Comparison of ENCODE assay signal across 9 mouse cellular contexts in genomic region chr13:112354109-112354867, GRCm38 (mm10).
DNase-seq lines count a peak whose midpoint lies in the region; ATAC-seq and TF ChIP-seq lines count a peak whose summit lies in the region.
"Had no signal": no experiment of that assay in that cellular context is flagged by ENCODE, and none has a peak within 500 bp of the region (broad histone marks: within the 10 kb centered on the region; RNA-seq: fewer than 3 reads in every experiment).

No protein-coding gene starts in this region.

- DNase-seq in kidney, adult 2 months = peak; percentile 76
- no peak for DNase-seq in kidney, postnatal 4 days
- peak; percentile 11 for DNase-seq in Muller cell, postnatal 12 days (ENCODE audit: inconsistent ontology term)
- DNase-seq in forebrain, embryonic 11.5 days (ENCODE audit: low spot score) = peak; percentile 46
- peak; percentile 53 for DNase-seq in hindbrain, postnatal 0 days (ENCODE audit: low spot score)
- DNase-seq in left cerebral cortex, postnatal 4 days = no peak
- DNase-seq in cerebellum, postnatal 10 days = no peak
- DNase-seq: liver had no signal

- H3K9ac ChIP-seq in forebrain, embryonic 11.5 days (ENCODE audit: low read length) = no peak overlapping the region
- no peak overlapping the region for H3K9ac ChIP-seq in hindbrain, postnatal 0 days (replicated peaks; ENCODE audit: low read length)
- H3K9ac ChIP-seq in intestine, postnatal 0 days (ENCODE audit: low read depth, low read length) = no peak overlapping the region

- TF ChIP-seq CTCF in kidney, adult 2 months (conservative IDR thresholded peaks at IDR 0.05; ENCODE audit: insufficient read depth, insufficient read length, low read depth, low read length) = no peak
- no peak for TF ChIP-seq CTCF in hindbrain, postnatal 0 days (IDR thresholded peaks at IDR 0.05; ENCODE audit: low read depth)
- TF ChIP-seq CTCF in intestine, postnatal 0 days (IDR thresholded peaks at IDR 0.05; ENCODE audit: low read depth) = no peak

- no peak overlapping the region for H3K27ac ChIP-seq in kidney, adult 2 months (ENCODE audit: insufficient read depth, low read depth, low read length)
- H3K27ac ChIP-seq in forebrain, embryonic 11.5 days (ENCODE audit: low read depth, low read length) = no peak overlapping the region
- H3K27ac ChIP-seq in hindbrain, postnatal 0 days = no peak overlapping the region
- no peak overlapping the region for H3K27ac ChIP-seq in intestine, postnatal 0 days (ENCODE audit: low read depth, low read length)

- 33% methylated on average over 6 of the region's 6 CpGs for WGBS in kidney, adult 2 months
- WGBS in forebrain, embryonic 11.5 days = 30% methylated on average over 6 of the region's 6 CpGs
- 26% methylated on average over 6 of the region's 6 CpGs for WGBS in hindbrain, postnatal 0 days
- 48% methylated on average over 6 of the region's 6 CpGs for WGBS in intestine, postnatal 0 days

- H3K27me3 ChIP-seq in kidney, adult 2 months (replicated peaks; ENCODE audit: control insufficient read depth, insufficient read depth, low read length) = no peaks in the 10 kb centered on the region
- H3K27me3 ChIP-seq in forebrain, embryonic 11.5 days (ENCODE audit: control insufficient read depth, insufficient read depth, low read length) = no peaks in the 10 kb centered on the region
- H3K27me3 ChIP-seq in hindbrain, postnatal 0 days (ENCODE audit: insufficient read depth, low read length) = no peaks in the 10 kb centered on the region
- H3K27me3 ChIP-seq in intestine, postnatal 0 days (replicated peaks; ENCODE audit: control insufficient read depth, insufficient read depth, low read length) = no peaks in the 10 kb centered on the region

- no peaks in the 10 kb centered on the region for H3K36me3 ChIP-seq in kidney, adult 2 months (ENCODE audit: control insufficient read depth, insufficient read depth, low read length)
- no peaks in the 10 kb centered on the region for H3K36me3 ChIP-seq in forebrain, embryonic 11.5 days (ENCODE audit: control insufficient read depth, insufficient read depth, low read length)
- no peaks in the 10 kb centered on the region for H3K36me3 ChIP-seq in hindbrain, postnatal 0 days (ENCODE audit: insufficient read depth, low read length)
- no peaks in the 10 kb centered on the region for H3K36me3 ChIP-seq in intestine, postnatal 0 days (ENCODE audit: control insufficient read depth, insufficient read depth)

- peaks cover 9% of the 10 kb centered on the region; the same call in 1 of the 2 replicates for H3K4me1 ChIP-seq in kidney, adult 2 months (ENCODE audit: control insufficient read depth, insufficient read depth, low read length)
- peaks cover 5% of the 10 kb centered on the region; the same call in 1 of the 2 replicates for H3K4me1 ChIP-seq in forebrain, embryonic 11.5 days (replicated peaks; ENCODE audit: control insufficient read depth, insufficient read depth, low read length)
- H3K4me1 ChIP-seq in hindbrain, postnatal 0 days (ENCODE audit: insufficient read depth, low read length) = no peaks in the 10 kb centered on the region
- H3K4me1 ChIP-seq in intestine, postnatal 0 days (replicated peaks; ENCODE audit: control insufficient read depth, insufficient read depth, low read length) = no peaks in the 10 kb centered on the region

- H3K4me2 ChIP-seq in forebrain, embryonic 11.5 days (ENCODE audit: low read depth, low read length, severe bottlenecking) = no peak overlapping the region
- no peak overlapping the region for H3K4me2 ChIP-seq in hindbrain, postnatal 0 days (ENCODE audit: low read depth, low read length)
- no peak overlapping the region for H3K4me2 ChIP-seq in intestine, postnatal 0 days (replicated peaks; ENCODE audit: low read depth)

- H3K4me3 ChIP-seq in kidney, adult 2 months (ENCODE audit: insufficient read depth, low read depth, low read length) = no peak overlapping the region
- H3K4me3 ChIP-seq in forebrain, embryonic 11.5 days (ENCODE audit: low read depth, low read length) = no peak overlapping the region
- H3K4me3 ChIP-seq in hindbrain, postnatal 0 days (ENCODE audit: low read length) = no peak overlapping the region
- no peak overlapping the region for H3K4me3 ChIP-seq in intestine, postnatal 0 days (ENCODE audit: low read depth, low read length)

- no peaks in the 10 kb centered on the region for H3K9me3 ChIP-seq in forebrain, embryonic 11.5 days (ENCODE audit: control insufficient read depth, low read length)
- H3K9me3 ChIP-seq in hindbrain, postnatal 0 days (ENCODE audit: low read length) = no peaks in the 10 kb centered on the region
- H3K9me3 ChIP-seq in intestine, postnatal 0 days (ENCODE audit: control insufficient read depth) = no peaks in the 10 kb centered on the region

- intact Hi-C loops in left cerebral cortex, postnatal 4 days (cut with DNase I) = no loop called here

- ATAC-seq in forebrain, embryonic 11.5 days (replicated peaks; ENCODE audit: low FRiP score) = 0 out of 2 replicates have a peak, but pooled peaks have one; percentile 58
- ATAC-seq in hindbrain, postnatal 0 days = peak; percentile 47; the same call in 1 of the 2 replicates
- no peak for ATAC-seq in intestine, postnatal 0 days

- TF ChIP-seq POLR2A in kidney, adult 2 months (IDR thresholded peaks at IDR 0.05; ENCODE audit: low read depth, low read length) = no peak

Comparison
In these comparisons a context has a peak if more than half of its experiments do, and no peak if none do; other contexts are left out.
1. DNase-seq: peak in kidney, adult 2 months (single experiment), Muller cell, postnatal 12 days (single experiment), forebrain, embryonic 11.5 days (single experiment) and hindbrain, postnatal 0 days (single experiment); none in kidney, postnatal 4 days (0 of 2), left cerebral cortex, postnatal 4 days (single experiment) and cerebellum, postnatal 10 days (0 of 2).